Mouse (Mus musculus): ENCODE results near the gene Lif.

Lif gene

DNA sequence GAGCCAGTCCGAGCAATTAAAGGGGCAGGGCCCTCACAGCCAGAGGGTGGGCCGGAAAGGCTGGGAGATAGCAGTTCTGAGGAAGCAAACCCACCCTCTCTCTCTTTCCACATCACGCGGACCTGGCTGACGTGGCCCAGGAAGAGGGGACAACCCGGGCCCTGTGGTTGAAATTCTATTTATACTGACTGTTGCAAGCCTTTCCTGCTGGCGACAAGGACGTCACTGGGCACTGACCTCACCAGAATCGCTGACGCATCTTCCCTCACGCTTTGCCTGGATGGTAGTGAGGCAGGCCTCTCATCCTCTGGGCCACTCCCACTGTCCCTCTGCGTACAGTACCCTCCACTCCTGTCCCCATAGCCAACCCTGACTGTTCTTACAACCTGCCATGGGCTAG is 24.7 kb upstream of the Lif start:
- no peak for DNase-seq

DNA sequence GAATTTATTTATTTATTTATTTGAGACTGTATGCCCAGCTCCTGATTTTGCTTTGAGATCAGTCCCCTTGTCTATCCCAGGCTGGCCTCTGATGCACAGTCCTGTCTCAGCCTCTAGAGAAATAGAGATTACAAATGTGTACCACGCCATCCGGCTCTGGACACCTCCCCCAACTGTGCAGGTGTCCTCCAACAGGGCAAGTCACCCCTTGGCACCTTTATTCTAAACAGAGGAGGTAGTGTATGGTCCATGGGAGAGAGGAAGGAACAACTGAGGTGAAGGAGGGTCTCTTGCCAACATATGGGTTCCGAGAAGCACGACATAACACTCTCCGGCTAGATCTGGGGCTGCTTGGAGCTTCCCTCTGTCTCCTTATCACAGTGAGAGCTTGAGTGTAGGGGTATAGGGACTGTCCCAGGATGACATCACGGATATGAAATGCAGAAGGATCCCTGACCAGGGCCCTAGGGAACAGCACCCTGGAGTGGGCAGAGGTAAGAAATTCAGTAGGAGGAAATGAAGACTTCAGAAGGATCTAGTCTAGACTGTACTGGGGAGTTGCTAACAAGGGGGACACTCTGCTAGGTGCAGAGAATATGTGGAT is 22.2 kb upstream of the Lif start:
- DNase-seq: no peak

DNA sequence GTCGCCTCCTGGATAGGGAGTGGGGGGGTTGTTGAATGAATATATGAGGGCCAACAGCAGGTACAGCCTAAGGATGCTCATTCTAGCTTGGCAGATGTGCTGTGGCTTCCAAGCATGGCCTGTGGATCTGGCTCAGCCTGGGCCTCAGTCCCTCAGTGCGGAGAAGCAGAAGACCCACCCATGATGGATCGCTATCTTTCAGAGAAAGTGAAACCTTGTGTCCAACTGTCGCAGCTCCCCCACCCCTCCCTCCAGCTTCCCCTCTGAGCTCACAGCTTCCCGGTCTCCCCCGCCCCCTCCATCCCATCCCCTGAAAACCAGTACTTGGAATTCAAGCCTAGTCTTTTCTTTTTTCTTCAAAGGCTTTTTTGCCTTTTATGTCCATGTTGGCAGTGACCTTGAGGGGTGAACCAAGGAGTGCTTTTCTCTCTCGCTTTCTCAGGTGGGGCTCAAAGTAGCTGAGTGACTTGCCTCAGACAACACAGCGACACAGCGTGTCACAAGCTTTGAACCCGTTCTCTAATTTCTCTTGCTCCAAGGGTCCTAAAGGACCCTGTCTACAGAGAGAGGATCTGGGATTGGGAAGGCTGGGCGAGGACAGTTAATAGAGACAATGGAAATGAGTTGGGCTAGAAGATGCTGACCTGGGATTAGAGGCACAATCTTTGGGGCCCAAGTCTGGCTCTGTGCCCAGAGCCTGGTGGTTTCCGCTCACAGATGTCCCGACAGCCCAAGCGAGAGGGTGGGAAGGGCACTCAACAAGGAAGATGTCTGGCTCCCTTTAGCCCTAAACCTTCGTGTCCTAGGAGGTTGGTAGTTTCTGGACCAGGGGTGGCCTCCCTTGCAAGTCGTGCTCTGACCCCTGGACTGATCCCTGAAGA is 21.5 kb upstream of the Lif start, which contains the start of gene Osm:
Gene Osm, plus strand, starts transcription at position 756 of the 881 bp plus-strand sequence.
- DNase-seq: no peak

DNA sequence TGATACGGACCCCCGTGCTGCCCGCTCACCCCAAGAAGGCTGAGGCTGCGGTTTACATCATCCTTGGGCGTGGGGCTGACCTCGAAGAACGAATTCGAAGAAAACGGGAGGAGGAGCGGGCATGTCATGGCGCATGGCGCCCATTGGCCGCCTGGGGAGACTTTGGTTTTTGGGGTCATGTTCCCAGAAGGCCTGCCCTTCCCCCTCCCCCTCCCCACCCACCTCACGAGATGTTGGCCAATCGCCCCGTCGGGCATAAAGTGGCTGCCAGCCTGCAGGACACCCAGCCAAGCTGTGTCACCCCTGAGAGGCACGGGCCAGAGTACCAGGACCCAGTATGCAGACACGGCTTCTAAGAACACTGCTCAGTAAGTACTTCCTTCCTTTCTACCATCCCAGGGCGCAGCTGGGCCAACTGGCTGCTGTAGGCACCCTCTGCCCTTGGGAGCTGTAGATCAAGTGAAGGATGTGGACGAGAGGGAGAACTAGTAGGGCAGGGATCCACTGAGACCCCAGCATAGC is 20.8 kb upstream of the Lif start:
- no peak for DNase-seq

DNA sequence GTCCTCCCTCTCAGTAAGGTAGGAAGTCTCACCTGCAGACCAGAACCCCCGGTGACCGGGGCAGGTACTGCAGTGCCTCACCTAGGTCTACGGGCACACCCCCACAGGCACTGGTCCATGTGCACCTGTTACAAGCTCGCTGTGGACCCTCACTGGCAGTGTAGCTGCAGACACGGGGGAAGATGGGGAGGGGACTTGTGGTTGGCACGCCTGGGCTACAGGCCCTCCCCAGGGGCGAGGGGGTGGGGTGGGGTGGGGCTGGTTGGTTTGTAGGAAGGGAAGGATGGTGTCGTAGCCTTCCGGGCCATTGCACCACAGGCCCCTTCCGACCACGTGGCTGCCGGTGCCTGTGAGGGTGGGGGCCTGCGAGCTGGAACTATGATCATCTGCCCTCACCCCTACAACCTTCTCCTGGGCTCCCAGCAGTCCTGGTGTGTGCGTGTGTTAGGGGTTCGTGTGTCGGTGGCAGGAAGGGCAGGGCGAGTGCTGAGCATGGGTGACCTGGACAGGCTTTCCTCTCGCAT is 19.9 kb upstream of the Lif start:
- no peak for DNase-seq

DNA sequence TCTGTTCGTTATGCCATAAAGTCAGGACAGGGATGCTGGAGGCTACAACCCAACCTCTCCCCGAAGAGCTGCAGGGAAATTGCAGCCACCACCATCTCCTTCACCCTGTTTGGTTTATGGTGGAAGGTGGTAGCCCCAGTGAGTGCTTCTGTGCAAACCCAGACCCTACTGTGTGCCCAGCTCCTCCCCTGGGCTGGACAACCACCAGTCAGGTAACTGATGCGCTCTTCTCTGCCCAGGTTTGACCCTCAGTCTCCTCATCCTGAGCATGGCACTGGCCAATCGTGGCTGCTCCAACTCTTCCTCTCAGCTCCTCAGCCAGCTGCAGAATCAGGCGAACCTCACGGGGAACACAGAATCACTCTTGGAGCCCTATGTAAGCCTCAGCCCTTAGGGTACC is 19.2 kb upstream of the Lif start:
- no peak for DNase-seq

DNA sequence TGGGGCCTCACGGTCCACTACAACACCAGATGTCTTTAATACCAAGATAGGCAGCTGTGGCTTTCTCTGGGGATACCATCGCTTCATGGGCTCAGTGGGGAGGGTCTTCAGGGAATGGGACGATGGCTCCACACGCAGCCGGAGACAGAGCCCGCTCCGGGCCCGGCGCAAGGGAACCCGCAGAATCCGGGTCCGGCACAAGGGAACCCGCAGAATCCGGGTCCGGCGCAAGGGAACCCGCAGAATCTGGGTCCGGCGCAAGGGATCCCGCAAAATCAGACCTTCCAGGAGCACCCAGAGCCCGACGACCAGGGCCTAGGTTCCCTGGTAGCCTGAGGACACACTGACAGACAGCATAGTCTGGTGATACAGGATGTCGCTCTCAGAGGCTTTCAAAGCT is 17.7 kb upstream of the Lif start:
- no peak for DNase-seq

DNA sequence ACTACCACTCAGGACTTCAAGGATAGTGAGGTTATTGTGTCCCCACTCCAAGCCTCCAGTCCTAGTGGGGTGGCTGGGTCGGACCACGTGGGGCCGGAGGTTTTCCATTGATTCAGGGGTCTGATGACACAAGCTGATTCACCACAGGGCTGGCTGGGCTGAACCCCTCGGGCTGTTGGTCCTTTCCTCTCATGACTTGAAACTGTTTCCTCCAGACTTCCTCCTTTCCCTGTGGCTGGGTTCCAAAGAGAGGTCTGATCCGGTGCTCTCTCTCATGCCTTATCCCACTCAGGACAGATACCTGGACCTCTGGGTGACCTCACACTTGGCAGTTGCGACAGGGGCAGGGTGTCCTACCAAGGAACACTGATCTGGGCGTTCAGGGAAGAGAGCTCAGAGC is 17.2 kb upstream of the Lif start:
- no peak for DNase-seq

DNA sequence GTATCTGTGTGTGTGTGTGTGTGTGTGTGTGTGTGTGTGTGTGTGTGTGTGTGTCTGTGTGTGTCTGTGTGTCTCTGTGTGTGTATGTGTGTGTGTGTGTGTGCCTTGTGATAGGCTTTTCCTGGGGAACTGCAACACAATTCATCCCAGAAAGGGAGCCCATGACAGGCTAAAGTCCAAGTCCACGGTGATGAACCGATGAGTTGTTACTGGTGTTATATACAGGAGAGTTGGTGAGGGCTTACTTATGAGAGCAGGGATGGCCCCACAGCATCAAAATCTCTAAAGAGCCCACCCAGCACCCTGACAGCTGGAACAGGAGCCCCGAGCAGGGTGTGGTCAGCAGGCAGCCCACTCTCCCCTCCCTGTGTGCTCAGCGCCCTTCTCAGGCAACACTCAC is 16.2 kb upstream of the Lif start:
- DNase-seq: no peak

DNA sequence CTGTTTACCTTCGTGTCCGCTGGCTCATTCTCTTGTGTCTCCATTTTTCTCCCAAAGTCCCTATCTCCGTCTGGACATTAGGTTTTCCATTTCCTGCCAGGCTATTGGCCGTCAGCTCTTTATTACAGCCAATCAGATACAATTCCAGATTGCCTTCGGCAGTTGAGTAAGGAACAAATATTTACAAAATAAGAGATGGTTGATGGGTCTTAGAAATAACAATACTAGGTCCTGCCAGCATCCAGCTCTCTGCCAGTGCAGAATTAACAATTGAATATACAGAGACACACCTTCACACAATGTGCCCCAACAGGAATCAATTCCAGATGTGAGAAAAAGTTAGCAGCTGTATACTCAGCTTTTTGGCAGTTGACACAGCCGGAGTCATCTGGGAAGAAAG is 11.2 kb upstream of the Lif start:
- DNase-seq: no peak

DNA sequence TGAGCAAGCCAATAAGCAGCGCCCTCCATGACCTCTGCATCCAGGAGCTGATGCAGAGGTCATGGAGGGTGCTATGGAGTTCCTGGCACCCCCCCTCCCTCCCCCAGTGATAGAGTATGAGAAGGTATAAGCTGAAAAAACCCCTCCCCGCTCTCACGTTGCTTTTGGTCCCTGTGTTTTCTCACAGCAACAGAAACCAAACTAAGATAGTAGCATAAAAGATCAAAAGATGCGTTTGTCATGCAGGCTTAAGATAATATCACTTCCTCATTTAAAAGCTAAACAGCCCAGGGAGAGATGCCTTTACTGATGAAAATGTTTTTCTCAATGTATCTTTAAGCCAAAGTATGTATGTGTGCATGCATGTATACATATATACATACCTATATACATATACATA is 10.7 kb upstream of the Lif start:
- DNase-seq: no peak

DNA sequence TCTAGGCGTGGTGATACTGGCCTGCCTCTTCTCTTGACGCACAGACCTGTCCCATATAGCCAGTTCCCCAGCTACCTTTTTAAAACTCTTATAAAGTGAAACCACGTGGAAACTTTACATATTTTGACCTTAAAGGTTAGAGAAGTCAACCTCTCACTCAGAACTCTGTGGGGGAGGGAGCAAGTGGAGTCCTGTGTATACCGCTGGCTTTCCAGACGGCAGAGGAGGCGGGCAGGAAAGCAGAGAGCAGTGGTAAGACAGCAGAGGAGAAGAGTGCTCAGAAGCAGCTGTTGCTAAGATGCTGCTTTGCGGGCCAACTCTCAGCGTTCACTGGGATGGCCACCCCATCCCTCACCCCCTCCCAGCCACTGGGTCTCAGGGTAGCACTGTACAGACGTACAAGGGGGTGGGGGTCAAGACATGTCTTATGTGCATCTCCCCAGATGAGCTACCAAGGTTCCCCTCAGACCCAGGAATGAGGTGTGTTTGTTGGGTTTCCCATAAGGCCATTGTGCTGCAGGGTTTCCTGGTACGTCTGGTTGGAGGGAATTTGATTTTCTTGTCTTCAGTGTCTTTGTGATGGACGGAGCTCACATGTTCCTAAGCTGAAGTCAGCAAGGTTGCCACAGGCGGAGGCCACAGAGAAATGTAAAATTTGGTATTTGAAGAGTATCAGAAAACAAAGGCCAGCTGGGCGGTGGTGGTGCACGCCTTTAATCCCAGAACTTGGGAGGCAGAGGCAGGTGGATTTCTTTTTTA is 10.0 kb upstream of the Lif start:
- no peak for DNase-seq

DNA sequence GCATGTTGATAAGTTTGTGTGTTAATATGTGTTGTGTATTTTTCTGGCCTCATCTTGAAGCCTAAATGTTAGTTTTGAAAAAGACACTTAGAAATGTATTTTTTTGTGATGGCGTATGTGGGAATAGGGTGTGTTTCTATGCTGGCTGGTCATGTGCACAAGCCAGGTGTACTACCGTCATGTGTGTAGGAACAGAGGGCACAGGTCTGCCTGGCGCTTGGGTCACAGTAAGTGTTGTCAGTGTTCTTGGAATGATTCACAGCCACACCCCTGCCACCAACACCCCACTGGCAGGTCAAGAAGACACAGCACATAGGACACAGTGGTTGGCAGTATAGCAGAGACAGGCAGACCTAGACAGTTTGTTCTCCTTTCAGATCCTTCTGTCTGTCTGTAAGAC is 8.2 kb upstream of the Lif start:
- no peak for DNase-seq

DNA sequence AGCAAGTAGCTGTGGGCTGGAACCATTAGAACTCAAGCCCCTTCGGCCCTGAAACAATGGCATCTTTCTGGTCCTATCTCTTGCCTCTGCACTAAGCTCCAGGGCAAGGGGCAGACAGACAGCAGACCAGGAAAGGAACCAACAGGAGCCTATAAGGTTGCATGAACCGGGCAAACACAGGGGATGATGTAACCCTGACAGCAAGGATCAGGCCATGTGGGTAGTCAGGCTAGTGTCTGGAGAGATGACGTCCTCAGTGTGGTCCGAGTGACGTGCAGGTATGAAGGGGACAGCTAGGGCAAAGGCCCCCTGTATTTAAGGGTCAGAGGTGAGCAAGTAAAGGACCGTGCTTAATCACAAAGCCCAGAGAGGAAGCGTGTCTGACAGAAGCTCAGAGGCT is 7.1 kb upstream of the Lif start:
- DNase-seq: no peak

DNA sequence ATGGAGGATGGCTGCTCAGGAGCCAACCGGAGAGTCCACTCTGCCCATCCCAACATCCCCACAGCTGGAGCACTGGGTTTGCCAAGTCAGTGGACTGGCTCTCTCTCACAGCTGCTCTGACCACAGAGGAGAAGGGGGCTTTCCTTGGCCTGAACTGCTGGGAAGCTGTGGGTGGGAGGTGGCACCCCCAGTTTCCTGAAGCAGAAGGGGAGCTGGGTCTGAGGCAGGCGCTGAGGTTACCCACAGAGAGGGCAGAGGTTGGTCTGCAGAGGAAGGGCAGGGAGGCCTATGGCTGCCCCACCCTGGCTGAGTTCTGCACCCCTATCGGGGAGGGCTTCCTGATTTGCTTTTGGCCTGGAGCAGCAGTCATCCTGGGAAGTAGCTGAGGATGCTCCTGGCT is 6.0 kb upstream of the Lif start:
- no peak for DNase-seq

DNA sequence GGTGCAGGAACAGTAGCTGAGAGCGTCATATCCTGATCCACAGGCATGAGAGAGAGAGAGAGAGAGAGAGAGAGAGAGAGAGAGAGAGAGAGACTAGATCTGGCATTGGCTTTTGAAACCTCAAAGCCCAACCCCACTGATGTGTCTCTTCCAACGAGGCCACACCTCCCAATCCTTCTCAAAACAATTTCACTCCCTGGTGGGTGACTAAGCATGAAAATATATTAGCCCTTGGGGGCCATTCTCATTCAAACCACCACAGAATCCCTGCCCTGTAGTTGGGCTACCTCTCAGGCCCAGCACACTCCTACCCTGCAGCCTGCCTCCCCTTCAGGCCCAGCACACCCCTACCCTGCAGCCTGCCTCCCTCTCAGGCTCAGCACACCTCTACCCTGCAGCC is 4.5 kb upstream of the Lif start:
- DNase-seq: no peak

DNA sequence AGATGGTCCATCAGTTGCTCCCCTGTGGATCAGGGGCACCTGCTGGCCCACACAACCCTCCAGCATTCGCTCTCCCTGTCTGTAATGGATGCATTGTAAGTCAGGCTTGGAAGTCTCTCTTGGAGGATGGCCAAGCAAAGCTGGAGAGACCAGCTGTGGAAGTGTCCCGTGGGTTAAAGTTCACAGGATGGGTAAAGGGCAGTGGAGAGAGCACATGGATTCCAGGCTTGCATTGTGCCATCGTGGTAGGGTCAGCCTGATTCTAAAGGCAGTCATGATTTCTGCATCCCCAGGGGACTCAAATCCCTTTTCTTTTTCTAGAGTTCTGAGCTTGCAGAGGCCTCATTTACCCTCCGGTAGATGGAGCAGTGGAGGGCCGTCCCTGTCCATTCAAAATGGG is 399 bp downstream of the Lif start:
- DNase-seq: peak; percentile 68

DNA sequence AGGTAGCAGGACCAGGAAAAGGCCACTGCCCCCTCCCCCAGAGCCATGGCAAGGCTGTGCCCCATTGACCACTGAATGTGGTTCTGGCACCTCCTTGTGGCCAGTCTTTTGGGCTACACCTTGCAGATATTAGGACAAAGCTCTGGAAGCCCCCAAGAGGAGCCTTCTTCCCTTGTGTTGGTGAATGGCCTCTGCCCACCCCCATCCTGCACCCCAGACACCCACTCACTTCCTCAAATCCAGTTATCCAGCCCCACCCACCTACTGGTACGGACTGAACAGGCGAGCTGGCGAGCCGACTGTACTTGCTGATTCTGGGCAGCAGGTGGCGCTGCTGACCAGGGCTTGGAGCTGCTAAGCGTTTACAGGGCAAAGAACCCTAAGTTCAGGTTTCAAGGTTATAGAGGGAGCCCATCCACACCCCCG is 1.3 kb downstream of the Lif start:
- DNase-seq: peak; percentile 90

DNA sequence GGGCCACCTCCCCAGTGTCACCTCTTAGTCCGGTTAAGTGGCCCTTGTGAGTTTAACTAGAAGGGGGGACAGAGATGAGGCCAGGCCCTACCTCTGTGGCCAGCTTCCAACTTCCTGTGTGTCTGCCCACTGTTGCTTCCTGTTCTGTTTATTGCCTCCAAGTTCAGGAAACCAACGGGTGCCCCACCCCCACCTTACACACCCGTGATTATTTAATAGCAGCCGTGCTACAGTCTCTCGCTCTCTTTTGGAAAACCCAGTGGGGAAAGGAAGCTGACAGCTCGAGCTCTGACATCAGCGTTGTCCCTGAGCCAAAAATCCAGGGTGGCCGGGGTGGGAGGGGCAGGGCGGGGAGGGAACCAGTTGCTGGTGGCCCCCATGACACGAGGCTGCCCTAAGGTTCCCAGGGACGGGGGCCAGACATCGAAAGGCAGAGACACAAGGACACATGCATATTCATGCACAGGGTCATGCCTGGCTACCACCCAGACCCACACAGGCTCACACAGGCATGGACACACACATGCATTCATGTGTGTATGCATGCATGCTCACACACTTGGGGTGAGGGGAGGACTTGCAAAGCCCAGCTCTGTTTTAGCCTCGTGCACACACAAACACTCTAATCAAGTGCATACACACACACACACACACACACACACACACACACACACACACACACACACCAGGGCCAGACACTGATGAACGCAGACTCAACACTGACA is 3.3 kb downstream of the Lif start:
- DNase-seq: peak; percentile 53

DNA sequence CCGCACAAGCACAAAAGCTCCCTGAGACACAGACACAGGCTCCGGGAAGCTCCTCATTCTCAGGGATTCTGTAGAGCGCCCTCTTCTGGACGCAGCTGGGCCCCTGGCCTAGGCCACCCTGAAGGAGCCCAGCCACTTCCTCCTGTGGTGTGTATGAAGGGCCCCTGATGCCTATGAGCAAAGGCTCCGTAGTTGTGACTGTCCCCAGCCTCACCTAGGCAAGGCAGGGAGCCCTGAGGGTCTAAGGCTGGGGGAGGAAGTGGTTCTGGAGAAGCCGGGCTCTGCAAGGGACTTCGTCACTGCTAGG is 3.8 kb downstream of the Lif start:
- DNase-seq: peak; percentile 64

DNA sequence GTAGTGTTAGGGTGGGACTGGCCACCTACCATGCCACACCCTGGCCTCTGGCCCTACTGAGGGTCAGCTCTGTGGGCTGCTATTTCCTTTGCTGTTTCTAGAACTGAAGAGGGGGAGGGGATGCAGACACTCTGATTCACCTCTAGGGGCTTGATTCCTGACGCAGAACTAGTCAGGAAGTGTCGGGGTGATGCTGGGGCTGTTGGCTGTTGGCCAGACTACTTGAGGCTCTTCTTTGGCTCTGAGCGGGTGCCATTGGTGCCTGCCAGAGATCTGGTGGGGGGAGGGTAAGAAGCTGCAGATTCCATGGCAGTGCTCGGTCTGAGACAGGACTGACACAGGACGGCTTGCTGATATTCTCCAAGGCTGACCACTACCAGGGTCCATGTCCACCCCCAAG is 4.6 kb downstream of the Lif start:
- DNase-seq: no peak

DNA sequence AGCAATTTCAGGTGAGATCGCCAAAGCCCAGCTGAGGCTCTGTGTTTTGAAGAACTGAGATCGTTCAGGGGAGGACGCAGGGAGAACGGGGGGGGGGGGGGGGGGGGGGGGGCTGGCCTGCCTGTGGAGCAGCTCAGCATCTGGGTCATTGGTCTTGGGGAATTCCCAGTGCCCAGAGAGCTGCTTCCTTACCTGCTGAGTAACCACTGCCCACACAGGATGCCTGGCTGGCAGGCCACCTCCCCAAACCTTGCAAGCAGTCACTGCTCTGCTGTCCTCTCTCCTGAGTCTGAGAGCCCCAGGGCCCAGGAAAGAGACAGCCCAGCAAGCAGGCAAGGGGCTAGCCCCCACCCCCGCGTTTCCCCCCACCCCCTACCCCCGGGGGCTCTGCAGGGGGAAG is 5.5 kb downstream of the Lif start:
- no peak for DNase-seq

DNA sequence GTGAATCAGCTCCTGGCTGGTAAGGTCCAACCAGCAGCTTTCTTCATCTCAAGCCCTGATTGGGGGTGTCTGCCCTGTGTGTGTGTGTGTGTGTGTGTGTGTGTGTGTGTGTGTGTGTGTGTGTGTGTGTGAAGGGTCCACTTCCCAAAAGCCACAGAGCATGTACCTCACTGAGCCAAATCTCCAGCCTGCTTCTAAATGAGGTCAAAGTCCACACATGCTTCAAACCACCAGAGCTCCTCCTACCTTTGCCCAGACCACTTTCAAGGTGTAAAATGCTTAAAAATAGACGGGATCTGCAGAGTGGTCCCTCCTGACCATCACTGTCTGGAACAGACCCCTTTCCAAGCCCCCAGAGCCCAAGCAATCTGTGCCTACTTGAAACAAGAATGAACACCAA is 5.9 kb downstream of the Lif start:
- no peak for DNase-seq

Measured in kidney, adult 18-20 months (tissue).